Mouse (Mus musculus) ovary, postnatal 36 days (tissue): ENCODE results near the gene Gm3182.
"Not testable (repeated sequence)": the region's sequence is repeated elsewhere in the genome, so short reads cannot be mapped to it uniquely, and the experiment has no call there.

ENCODE experiments used
- DNase-seq: peaks from one replicate; pipeline ENCODE4 v3.0.0; 2022; ENCODE audit warnings: low spot score, mixed read lengths

Gm3182 gene

GRCm38 (mm10) chr14:4481445-4481844, at the start of gene Gm3182:
Gene Gm3182, plus strand, starts transcription at chr14:4481745.
- not testable (repeated sequence) for DNase-seq

GRCm38 (mm10) chr14:4499425-4499824, 17.9 kb downstream of the Gm3182 start:
- DNase-seq: not testable (repeated sequence)
